Mouse (Mus musculus): ENCODE measurements around the gene Dppa1.
"Not testable (repeated sequence)": the region's sequence is repeated elsewhere in the genome, so short reads cannot be mapped to it uniquely, and the experiment has no call there.

Dppa1 gene

DNA sequence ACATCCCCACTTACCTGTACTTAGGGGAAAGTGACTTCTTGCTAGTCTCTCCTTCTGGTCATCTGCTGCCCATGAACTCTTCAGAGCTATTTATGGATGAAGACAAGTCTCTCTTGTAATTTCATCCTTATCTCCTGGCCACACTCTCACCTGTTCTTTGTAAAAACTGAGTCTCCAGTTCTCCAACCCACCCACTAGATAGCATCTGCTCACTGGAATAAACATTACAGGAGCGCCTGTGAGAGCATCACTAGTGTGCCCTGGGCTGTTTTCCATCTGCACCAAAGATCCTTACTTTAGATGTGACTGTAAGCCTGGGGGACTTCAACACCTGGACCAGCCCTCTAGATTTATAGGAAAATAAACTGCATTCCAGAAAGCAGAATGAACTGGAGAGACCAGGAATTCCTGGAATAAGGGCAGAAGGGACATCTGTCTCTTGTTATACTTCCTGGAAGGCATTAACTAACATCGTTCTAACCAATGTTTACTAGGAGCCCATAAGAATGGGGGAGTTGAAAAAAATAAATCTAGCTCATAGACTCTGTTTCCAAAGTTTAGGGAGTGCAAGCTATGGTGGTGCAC lies at the start of gene Dppa1:
Dppa1 (minus strand) TSS at position 51 of the 585 bp plus-strand sequence.
- no peak for DNase-seq (ENCODE audit: low spot score)

- DNase-seq (ENCODE audit: low spot score) = no peak
These were observed 38.9 kb upstream of the Dppa1 start for GRCm38 (mm10) chr11:46667938-46668337.

DNA sequence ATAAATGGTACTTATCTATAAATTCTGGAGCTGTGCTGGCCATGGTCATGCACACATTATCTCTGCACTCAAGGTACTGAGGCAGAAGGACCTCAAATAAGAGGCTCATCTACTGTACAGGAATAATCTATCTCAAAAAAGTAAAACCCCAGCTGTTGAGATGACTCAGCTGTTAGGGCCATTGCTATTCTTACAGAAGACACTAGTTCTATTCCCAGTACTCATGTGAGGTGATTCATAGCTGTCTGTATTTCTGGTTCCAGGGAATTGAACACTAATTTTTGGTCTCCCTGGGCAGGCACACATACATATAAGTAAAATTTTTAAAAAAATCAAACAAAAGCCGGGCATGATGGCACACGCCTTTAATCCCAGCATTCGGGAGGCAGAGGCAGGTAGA lies 38.0 kb upstream of the Dppa1 start:
- no peak for DNase-seq (ENCODE audit: low spot score)

DNA sequence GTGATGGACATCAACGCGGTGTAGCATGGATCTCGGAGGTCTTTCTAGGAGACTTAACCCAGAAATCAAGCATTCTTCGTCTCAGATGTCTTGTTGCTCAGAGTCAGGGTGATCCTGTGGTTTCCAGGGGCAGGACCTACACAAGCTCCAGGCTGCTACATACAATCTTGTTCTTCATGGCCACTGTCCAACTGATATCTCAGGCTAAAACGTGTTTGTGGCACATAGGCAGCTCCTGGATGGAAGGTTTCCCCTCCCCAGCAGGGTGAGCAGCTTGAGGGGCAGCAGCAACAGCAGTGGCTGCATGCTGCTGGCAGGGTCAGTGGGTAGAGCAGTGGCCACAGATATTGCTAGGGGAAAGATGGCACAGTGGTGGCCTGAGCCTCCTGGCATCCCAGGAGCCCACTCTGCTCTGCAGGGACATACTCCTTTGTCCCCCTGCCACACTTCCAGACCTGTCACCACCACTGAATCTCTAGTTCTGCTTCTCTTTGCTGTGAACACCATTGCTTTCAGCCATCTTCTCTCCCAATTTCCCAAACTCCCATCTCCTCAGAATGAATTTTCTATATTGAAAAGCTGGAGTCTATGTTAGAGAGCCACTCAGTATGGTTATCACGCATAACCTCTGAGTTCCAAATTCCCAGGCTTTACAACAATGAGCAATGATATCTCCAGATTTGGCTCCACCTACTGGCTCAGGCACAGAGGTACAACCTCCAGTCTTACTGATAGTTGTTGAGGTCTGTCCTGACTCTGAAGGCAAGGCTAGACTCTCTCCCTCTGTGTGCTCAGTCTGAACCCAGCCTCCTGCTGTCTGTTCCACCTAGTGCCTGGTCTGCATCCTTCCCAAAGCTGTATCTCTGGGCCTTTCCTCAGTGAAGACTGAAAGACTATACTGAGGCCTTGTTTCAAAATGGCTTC lies 36.8 kb upstream of the Dppa1 start:
- DNase-seq (ENCODE audit: low spot score) = no peak

DNA sequence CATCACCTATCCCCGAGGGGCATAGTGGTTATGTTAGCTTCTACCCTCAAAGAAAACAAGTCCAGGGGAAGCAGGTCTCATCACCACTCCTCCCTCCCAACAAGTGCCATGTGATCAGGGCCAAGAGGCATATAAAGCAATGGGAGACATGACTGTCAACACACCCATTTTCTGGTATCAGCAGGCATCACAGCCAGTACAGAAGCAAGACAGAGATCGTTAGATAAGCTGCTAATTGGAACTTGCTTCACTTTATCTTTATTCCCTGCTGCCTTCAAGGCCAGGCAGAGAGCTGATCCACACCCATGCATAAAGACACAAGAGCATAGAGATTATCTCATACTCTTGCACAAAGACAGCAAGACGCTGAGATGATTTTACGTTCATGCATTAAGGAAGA lies 34.2 kb upstream of the Dppa1 start:
- DNase-seq (ENCODE audit: low spot score) = no peak

DNA sequence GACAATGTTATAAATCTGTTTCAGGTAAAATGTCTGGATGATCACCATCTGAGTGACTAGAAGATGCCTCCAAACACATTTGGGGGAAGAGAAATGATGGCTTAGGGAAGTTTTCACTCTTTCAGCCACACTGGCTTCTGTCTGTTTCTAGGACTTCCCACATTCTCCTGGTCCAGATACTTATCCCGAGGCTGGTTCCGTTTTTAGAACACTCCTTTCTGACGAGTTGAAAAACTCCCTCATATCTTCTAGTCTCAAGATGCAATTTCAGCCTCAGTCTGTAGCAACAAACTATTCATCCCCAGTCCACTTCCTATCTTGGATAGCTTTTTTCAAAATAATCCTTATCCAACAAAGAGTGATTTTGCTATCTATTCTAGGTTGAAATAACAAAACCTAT lies 23.4 kb upstream of the Dppa1 start:
- no peak for DNase-seq (ENCODE audit: low spot score)

GRCm38 (mm10) chr11:46649655-46650054 lies 20.6 kb upstream of the Dppa1 start:
- not testable (repeated sequence) for DNase-seq (ENCODE audit: low spot score)

DNA sequence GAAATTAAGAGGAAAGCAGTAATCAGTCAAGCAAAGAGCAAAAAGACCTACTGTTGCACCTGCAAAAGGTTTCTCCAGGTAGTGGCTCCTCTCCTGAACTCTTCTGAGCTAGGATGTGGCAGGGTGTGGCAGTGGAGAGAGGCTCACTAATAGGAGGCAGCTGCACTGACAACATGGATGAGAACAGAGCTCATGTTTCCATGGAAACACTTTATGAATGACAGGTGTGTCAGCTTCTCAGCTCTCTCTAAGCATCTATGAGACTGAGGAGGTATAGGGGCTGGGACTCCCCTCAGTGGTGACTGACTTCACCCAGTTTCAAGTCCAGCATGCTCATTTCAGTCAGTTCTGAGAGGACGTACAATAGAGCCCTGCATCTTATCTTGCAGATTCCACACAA lies 15.8 kb upstream of the Dppa1 start:
- no peak for DNase-seq (ENCODE audit: low spot score)

DNA sequence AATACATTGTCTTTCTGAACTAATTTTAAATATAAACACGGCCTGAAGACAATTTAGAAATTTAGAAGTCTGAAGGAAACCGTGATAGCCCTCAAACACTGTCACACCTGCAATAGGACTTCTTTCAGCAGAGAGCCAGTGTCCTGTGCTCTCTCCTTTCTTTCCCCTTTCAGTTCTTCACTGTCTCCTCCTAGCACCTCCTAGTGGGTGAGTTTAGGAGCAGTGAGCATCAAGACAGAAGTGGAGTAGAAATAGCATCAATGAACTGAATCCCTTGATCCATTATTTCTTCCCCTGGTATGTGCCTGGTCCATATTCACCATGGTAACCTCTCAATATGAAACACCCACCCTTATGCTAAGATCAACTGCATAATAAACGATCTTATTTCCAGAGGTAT lies 7.5 kb upstream of the Dppa1 start:
- DNase-seq (ENCODE audit: low spot score) = no peak

GRCm38 (mm10) chr11:46635516-46635915 lies 6.5 kb upstream of the Dppa1 start:
- DNase-seq (ENCODE audit: low spot score) = not testable (repeated sequence)

GRCm38 (mm10) chr11:46631635-46632034 lies 2.6 kb upstream of the Dppa1 start:
- no peak for DNase-seq (ENCODE audit: low spot score)

DNA sequence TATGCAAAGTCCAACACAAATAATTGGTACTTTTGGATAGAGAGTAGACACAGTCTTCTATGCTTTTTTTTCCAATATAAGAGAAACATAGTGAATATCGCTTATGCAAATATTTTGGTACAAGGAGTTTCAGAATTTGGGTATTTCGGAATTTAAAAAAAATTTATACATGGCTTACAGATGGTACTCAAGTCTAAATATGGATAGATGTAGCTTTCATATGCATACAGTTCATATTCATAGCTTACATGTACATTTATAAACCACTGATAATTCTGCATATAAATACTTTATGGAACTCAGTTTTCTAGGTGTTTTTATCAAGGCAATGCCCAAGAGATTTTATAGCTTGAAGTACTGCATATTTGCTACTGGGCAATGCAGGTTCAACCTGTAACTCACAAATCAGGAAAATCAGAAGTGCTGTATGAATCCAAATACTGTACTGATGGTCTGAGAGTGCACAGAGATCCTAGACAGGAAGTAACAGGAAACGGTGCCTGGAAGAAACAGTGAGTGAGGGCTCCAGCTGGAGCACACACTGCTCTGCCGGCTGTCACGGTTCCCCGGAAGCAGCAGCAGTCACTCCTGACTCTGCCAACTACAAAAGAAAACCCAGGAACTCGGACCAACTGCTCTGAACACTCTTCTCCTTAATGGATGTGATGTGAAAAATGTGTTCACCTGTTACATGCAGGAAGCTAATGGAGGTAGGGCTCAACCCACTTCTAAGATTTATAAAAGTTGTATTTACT lies 8.5 kb downstream of the Dppa1 start:
- DNase-seq (ENCODE audit: low spot score) = no peak

DNA sequence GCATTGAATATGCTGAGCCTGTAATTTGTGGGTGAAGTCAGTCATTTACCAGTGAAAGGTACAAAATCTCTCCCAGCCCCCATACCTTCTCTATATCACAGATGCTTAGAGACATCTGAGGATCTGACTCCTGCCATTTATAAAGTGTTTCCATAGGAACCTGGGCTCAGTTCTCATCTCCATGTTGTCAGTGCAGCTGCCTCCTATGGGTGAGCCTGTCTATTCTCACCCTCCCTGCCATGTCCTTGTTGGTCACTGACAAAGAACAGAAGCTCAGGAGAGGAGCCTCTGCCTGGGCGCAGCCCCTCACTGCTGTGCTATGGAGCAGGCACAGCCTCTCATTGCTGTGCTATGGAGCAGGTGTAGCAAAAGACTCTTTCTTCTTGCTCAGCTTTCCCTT lies 9.1 kb downstream of the Dppa1 start:
- DNase-seq (ENCODE audit: low spot score) = no peak

- no peak for DNase-seq (ENCODE audit: low spot score)
These were observed 36.6 kb downstream of the Dppa1 start for GRCm38 (mm10) chr11:46592416-46592815.

GRCm38 (mm10) chr11:46582741-46583140 lies 46.3 kb downstream of the Dppa1 start:
- no peak for DNase-seq (ENCODE audit: low spot score)

GRCm38 (mm10) chr11:46580428-46580827 lies 48.6 kb downstream of the Dppa1 start:
- no peak for DNase-seq (ENCODE audit: low spot score)

DNA sequence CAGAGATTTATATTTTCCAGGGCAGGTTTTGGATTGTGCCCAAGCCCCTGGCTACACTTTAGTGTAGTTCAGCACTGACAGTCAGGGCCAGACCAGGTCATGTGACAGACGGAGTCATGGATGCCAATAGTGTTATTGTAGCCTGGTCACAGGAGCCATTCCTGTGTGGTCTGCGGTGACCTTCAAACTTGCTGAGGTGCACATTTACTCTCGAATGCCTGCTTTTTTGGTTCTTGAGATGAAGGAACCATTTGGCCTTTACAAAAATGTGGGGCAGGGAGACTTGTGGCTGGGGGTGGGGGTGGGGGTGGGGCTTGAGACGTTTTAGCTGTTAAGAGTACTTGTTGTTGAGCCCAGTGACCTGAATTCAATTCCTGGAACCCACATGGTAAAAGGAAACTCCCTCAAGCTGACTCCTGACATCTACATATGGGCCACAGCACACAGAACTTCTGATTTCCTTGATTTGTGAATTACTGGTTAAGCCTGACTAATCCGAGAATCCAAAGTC lies 50.2 kb downstream of the Dppa1 start:
- DNase-seq (ENCODE audit: low spot score) = no peak

GRCm38 (mm10) chr11:46571327-46571726 lies 57.7 kb downstream of the Dppa1 start, which contains the start of gene BC053393:
Gene BC053393, plus strand, starts transcription at chr11:46571536.
- no peak for DNase-seq (ENCODE audit: low spot score)

DNA sequence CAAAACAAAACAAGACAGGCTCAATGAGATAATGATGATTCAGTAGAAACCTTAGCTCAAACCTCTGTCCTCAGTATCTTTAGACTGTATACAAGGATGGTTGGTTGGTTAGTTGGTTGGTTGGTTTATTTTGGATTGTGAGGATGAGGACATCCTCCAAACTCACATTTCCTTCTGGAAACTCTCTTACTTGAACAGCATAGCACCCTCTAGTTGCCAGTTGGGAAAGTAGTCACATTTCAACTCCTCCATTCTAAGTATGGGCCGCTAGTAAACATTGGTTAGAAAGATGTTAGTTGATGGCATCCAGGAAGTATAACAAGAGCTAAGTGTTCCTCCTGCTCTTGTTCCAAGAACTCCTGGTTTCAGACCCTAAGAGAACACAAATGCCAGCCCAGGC lies 60.0 kb downstream of the Dppa1 start:
- DNase-seq (ENCODE audit: low spot score) = no peak

- DNase-seq (ENCODE audit: low spot score) = no peak
These were observed 63.1 kb downstream of the Dppa1 start for GRCm38 (mm10) chr11:46565967-46566366.

- no peak for DNase-seq (ENCODE audit: low spot score)
These were observed 64.4 kb downstream of the Dppa1 start for GRCm38 (mm10) chr11:46564671-46565070.

DNA sequence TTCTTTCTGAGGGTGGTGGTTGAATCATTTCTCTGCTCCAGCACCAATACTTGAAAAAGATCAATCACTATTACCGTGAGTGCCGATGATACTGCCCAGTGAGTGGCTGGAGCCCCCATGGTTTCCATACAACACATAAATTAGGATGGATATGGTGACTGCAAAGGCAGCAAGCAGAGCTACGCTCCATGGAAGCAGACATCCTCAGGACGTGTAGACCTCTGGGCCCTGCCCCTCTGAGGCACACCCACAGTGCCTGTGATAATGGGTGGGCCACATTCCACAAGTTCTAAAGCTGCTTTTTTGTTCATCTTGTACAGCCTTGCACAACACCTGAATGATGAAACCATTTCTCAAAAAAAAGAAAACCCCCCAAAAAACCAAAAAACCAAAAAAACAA lies 68.0 kb downstream of the Dppa1 start:
- no peak for DNase-seq (ENCODE audit: low spot score)

All from MN1 (cell line).